Mouse (Mus musculus) neural tube, embryonic 13.5 days (tissue): ENCODE data around the gene Arr3. TPM values are rescaled to one million over a fixed set of nuclear protein-coding genes. Genes with fewer than 3 reads are reported as not detected.

Source experiments
- ATAC-seq: fragments of 200-750 bp; cut with Nextera tagmentation; 2 replicates; pipeline ENCODE4 v1.8.0; 2017; ENCODE audit warnings: low read depth, mild to moderate bottlenecking, moderate TSS enrichment, moderate library complexity
- H3K27ac ChIP-seq: fragments of 300-500 bp; sonication (generic); replicated peaks from 2 replicates; pipeline ENCODE4 v1.5.1; 2015; ENCODE audit warnings: moderate library complexity, mild to moderate bottlenecking, inconsistent platforms
- H3K27me3 ChIP-seq: fragments of 300-500 bp; sonication (generic); 2 replicates; pipeline ENCODE4 v1.6.1; 2015; ENCODE audit warnings: mild to moderate bottlenecking, inconsistent platforms
- H3K36me3 ChIP-seq: fragments of 300-500 bp; sonication (generic); 2 replicates; pipeline ENCODE4 v1.6.1; 2015; ENCODE audit warnings: mild to moderate bottlenecking, inconsistent platforms
- H3K4me1 ChIP-seq: fragments of 300-500 bp; sonication (generic); replicated peaks from 2 replicates; pipeline ENCODE4 v1.6.1; 2015; ENCODE audit warnings: inconsistent platforms
- H3K4me2 ChIP-seq: fragments of 300-500 bp; sonication (generic); 2 replicates; pipeline ENCODE4 v1.6.1; 2015; ENCODE audit warnings: inconsistent platforms, mild to moderate bottlenecking, moderate library complexity
- H3K4me3 ChIP-seq: fragments of 300-500 bp; sonication (generic); 2 replicates; pipeline ENCODE4 v1.5.1; 2015; ENCODE audit warnings: mild to moderate bottlenecking, inconsistent platforms
- H3K9ac ChIP-seq: fragments of 300-500 bp; sonication (generic); 2 replicates; pipeline ENCODE4 v1.6.1; 2015; ENCODE audit warnings: moderate library complexity, mild to moderate bottlenecking, inconsistent platforms
- H3K9me3 ChIP-seq: fragments of 300-500 bp; sonication (generic); 2 replicates; pipeline ENCODE4 v1.6.1; 2016; ENCODE audit warnings: inconsistent platforms
- WGBS: fragments of 180-500 bp; shearing (Covaris S2); methylation state at CpG from one replicate; pipeline ENCODE4 v1.1.7; 2015; 5-methylcytosine and 5-hydroxymethylcytosine counted together
- polyA plus RNA-seq: library from polyadenylated mRNA; unstranded; fragments of >200 nt; fragmentation: Nextera tagmentation; extraction: Ambion mirVana; gene quantifications from 2 replicates; pipeline ENCODE4 v1.2.1, GENCODE M21; 2015

Arr3 gene
- 0.36 TPM in 1 of 2 replicates, not detected in the other for polyA plus RNA-seq

DNA sequence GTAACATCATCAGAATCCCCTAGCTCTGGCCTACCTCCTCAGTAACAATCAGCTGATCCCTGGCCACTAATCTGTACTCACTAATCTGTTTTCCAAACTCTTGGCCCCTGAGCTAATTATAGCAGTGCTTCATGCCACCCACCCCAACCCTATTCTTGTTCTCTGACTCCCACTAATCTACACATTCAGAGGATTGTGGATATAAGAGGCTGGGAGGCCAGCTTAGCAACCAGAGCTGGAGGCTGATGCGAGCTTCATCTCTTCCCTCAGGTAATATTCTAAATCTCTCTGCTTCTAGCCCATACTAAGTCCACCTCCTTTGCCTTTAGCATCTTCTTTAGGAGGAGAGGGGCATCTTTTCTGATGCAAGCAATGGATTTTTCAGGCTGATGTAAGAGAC is at the start of gene Arr3:
Gene Arr3 (plus strand): TSS at position 184 of the 400 bp plus-strand sequence.
- H3K4me3 ChIP-seq: no peak within 1 kb of the TSS
- 81% methylated on average over 1 of the region's 1 CpGs for WGBS
- H3K9me3 ChIP-seq: no peaks in the 10 kb centered on the region
- no peak for ATAC-seq
- H3K4me2 ChIP-seq: no peak within 1 kb of the TSS
- no peak within 1 kb of the TSS for H3K9ac ChIP-seq
- H3K4me1 ChIP-seq: no peaks in the 10 kb centered on the region
- 0 out of 2 replicates have a peak, but pooled peaks cover 11% of the 10 kb centered on the region for H3K27me3 ChIP-seq
- H3K36me3 ChIP-seq: no peaks in the 10 kb centered on the region
- no peak within 1 kb of the TSS for H3K27ac ChIP-seq

GRCm38 (mm10) chrX:100556026-100556425 is 49.3 kb upstream of the Arr3 start:
- no peaks in the 10 kb centered on the region for H3K9me3 ChIP-seq
- no peaks in the 10 kb centered on the region for H3K36me3 ChIP-seq
- no peak overlapping the region for H3K4me3 ChIP-seq
- 87% methylated on average over 3 of the region's 3 CpGs for WGBS
- H3K27me3 ChIP-seq: peaks cover 6% of the 10 kb centered on the region; the same call in 1 of the 2 replicates
- no peak for ATAC-seq
- no peak overlapping the region for H3K27ac ChIP-seq
- no peak overlapping the region for H3K9ac ChIP-seq
- H3K4me2 ChIP-seq: no peak overlapping the region
- H3K4me1 ChIP-seq: no peaks in the 10 kb centered on the region

DNA sequence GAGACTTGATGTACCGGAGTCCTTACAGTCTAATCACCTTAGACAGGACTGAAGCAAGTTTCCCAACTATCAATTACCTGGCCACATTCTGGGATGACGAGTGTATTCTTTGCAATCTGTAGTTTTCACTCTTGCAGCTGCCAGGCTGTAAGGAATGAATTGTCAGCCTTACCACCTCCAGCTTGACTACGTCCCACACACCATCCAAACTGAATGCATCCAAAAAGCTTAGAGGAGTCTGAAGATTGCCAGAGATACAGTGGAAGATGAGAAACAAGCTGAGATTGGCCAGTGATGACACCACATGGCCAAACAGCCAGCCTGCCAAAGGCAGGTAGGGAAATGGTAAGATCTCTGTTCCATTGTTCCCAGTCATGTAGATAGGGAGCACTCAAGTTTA is 39.6 kb upstream of the Arr3 start:
- Histone ChIP-seq H3K4me3 (no peak overlapping the region), H3K27ac (no peak overlapping the region), H3K27me3 (no peaks in the 10 kb centered on the region; the same call in 1 of the 2 replicates), H3K4me1 (no peaks in the 10 kb centered on the region), H3K9me3 (no peaks in the 10 kb centered on the region), H3K36me3 (no peaks in the 10 kb centered on the region), H3K4me2 (no peak overlapping the region), H3K9ac (no peak overlapping the region)
- WGBS: 95% methylated on average over 3 of the region's 3 CpGs
- no peak for ATAC-seq

DNA sequence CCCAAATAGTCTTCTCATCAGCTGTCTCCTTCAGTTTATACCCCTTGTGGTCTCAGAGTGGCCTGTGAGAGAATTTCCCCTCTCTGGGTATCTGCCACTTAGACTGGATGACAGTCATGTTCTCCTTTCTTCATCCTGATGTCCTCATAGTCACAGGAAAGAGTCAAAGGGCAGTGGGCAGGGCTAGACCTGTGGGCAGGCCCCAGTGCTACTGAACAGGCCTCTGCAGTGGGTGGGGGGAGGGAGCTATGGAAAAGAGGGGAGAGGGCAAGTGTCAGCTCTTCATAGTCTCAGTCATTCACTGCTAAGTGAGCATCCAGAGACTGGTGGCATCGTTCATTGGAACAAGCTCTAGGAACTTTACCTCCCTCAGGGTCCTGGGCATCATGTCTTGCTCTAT is 33.3 kb upstream of the Arr3 start, which contains the start of gene Awat1:
Gene Awat1 (plus strand): TSS at position 301 of the 400 bp plus-strand sequence.
- Histone ChIP-seq H3K4me1 (no peaks in the 10 kb centered on the region), H3K4me3 (no peak within 1 kb of the TSS), H3K27me3 (no peaks in the 10 kb centered on the region), H3K9ac (no peak within 1 kb of the TSS), H3K9me3 (no peaks in the 10 kb centered on the region), H3K36me3 (no peaks in the 10 kb centered on the region), H3K4me2 (no peak within 1 kb of the TSS), H3K27ac (no peak within 1 kb of the TSS)
- WGBS: 100% methylated on average over 1 of the region's 1 CpGs
- no peak for ATAC-seq

GRCm38 (mm10) chrX:100594791-100595190 is 10.5 kb upstream of the Arr3 start, which contains the start of gene P2ry4:
P2ry4 (minus strand) TSS chrX:100594869.
- Histone ChIP-seq H3K27ac (no peak within 1 kb of the TSS), H3K9me3 (no peaks in the 10 kb centered on the region), H3K27me3 (peaks cover 21% of the 10 kb centered on the region), H3K36me3 (no peaks in the 10 kb centered on the region), H3K4me3 (no peak within 1 kb of the TSS), H3K4me1 (no peaks in the 10 kb centered on the region), H3K9ac (no peak within 1 kb of the TSS), H3K4me2 (no peak within 1 kb of the TSS)
- no peak for ATAC-seq
- 61% methylated on average over 4 of the region's 4 CpGs for WGBS

GRCm38 (mm10) chrX:100597439-100597838 is 7.9 kb upstream of the Arr3 start:
- H3K4me1 ChIP-seq: no peaks in the 10 kb centered on the region
- no peaks in the 10 kb centered on the region for H3K9me3 ChIP-seq
- no peak overlapping the region for H3K27ac ChIP-seq
- H3K4me3 ChIP-seq: no peak overlapping the region
- 26% methylated on average over 5 of the region's 5 CpGs for WGBS
- H3K4me2 ChIP-seq: no peak overlapping the region
- H3K36me3 ChIP-seq: no peaks in the 10 kb centered on the region
- no peak overlapping the region for H3K9ac ChIP-seq
- no peak for ATAC-seq
- H3K27me3 ChIP-seq: peaks cover 29% of the 10 kb centered on the region

DNA sequence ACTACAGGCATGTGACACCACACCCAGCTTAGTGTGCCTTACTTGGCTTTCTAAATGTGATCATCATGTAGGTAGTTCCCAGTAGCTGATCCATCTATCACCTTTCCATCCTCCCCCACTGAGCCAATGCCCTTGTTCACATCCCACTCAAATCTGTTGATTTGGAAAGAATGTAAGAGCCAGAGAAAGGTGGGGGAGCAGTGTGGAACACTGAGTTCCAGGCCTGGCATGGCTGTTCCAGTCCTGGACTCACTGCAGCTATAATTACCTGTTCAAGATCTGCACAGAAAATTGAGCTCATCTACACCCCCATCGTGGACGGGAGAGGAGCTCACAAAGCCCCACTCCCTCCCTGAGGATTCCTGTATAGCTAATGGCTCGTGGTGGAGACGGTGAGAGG is 5.5 kb upstream of the Arr3 start:
- H3K36me3 ChIP-seq: no peaks in the 10 kb centered on the region

DNA sequence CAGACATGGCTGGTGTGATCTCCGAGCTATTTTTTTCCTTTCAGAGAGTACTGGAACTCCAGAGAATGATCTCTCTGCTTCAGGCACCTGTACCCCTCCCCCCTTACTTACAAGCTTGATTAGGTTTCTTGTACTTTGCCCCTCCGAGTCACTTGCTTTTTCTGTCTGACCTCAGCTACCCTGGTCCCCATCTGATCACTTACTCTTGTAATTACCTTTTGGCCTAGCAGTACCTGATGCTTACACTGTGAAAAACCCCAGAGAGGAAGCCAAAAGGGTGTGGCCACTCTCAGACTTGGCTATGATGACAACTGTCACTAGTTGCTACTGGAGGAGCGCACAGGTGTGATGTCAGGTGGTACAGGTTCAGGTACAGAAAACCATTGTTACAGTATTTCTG is 13.2 kb downstream of the Arr3 start:
- Histone ChIP-seq H3K4me2 (no peak overlapping the region), H3K36me3 (peaks cover 13% of the 10 kb centered on the region; the same call in 1 of the 2 replicates), H3K4me1 (no peaks in the 10 kb centered on the region), H3K9me3 (no peaks in the 10 kb centered on the region), H3K4me3 (no peak overlapping the region), H3K27ac (no peak overlapping the region), H3K27me3 (peaks cover 4% of the 10 kb centered on the region; the same call in 1 of the 2 replicates), H3K9ac (no peak overlapping the region)
- 68% methylated on average over 3 of the region's 3 CpGs for WGBS
- no peak for ATAC-seq

More for the DNA sequence above, 5.5 kb upstream of the Arr3 start:
- 72% methylated on average over 4 of the region's 4 CpGs for WGBS
- peaks cover 26% of the 10 kb centered on the region for H3K27me3 ChIP-seq
- ATAC-seq: no peak
- no peak overlapping the region for H3K4me3 ChIP-seq
- H3K9ac ChIP-seq: no peak overlapping the region
- no peaks in the 10 kb centered on the region for H3K4me1 ChIP-seq
- no peak overlapping the region for H3K27ac ChIP-seq
- H3K4me2 ChIP-seq: no peak overlapping the region
- no peaks in the 10 kb centered on the region for H3K9me3 ChIP-seq

GRCm38 (mm10) chrX:100621366-100621765 is 16.1 kb downstream of the Arr3 start:
- Histone ChIP-seq H3K4me1 (peaks cover 10% of the 10 kb centered on the region), H3K9me3 (no peaks in the 10 kb centered on the region), H3K4me2 (no peak overlapping the region), H3K36me3 (peaks cover 16% of the 10 kb centered on the region; the same call in 1 of the 2 replicates), H3K9ac (no peak overlapping the region), H3K4me3 (no peak overlapping the region), H3K27ac (no peak overlapping the region), H3K27me3 (peaks cover 4% of the 10 kb centered on the region; the same call in 1 of the 2 replicates)
- ATAC-seq: no peak
- 82% methylated on average over 2 of the region's 2 CpGs for WGBS

DNA sequence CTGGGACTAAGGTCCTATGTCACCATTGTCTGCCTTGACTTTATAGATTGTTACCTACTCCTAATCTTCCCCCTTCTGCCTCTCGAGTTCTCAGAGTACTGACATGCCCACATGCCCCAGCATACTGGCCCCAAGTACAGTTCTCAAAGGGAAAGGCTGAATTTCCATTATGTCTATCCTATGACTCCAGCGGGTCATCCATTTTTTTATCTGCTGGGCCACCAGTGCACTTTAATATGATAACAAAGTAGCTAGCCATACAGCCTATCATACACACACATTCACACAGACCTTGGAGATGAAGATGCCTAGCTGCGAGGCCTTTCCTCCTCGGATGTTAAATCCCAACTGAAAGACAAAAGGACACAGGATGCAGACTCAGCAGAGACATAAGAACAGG is 18.9 kb downstream of the Arr3 start:
- Histone ChIP-seq H3K36me3 (peaks cover 16% of the 10 kb centered on the region; the same call in 1 of the 2 replicates), H3K4me3 (no peak overlapping the region), H3K9me3 (no peaks in the 10 kb centered on the region), H3K4me2 (no peak overlapping the region), H3K4me1 (peaks cover 14% of the 10 kb centered on the region), H3K27ac (no peak overlapping the region), H3K27me3 (no peaks in the 10 kb centered on the region), H3K9ac (no peak overlapping the region)
- ATAC-seq: no peak
- WGBS: 88% methylated on average over 4 of the region's 4 CpGs

DNA sequence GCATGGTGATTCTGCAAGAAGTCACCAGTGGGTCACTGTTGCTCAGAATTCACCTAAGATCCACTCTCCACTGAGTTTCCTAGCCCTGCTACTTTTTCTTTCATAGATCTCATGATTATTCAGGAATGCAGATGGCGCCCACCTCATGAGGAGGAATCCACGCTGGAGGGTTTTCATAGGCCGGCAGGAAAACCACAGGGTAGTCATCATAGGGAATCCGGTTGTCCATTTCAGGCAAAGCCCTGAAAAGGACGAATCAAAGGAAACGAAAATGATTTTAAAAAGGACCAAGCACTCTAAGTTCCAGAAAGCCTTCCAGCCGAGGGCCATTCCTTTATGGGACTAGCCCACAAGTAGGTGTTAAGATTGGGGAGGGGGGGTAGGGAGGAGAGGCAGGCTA is 19.8 kb downstream of the Arr3 start:
- Histone ChIP-seq H3K27me3 (no peaks in the 10 kb centered on the region), H3K4me3 (peak overlapping the region; percentile 47), H3K4me2 (peak overlapping the region; percentile 56), H3K36me3 (peaks cover 16% of the 10 kb centered on the region; the same call in 1 of the 2 replicates), H3K27ac (no peak overlapping the region), H3K9me3 (no peaks in the 10 kb centered on the region), H3K9ac (peak overlapping the region; percentile 69), H3K4me1 (peaks cover 14% of the 10 kb centered on the region)
- 0 out of 2 replicates have a peak, but pooled peaks have one; percentile 12 for ATAC-seq
- WGBS: 35% methylated on average over 7 of the region's 7 CpGs

GRCm38 (mm10) chrX:100625546-100625801 is 20.2 kb downstream of the Arr3 start, which contains the start of gene Kif4:
Kif4 (plus strand) TSS chrX:100625737.
- H3K27ac ChIP-seq: no peak within 1 kb of the TSS
- 20% methylated on average over 3 of the region's 3 CpGs for WGBS
- H3K36me3 ChIP-seq: peaks cover 16% of the 10 kb centered on the region; the same call in 1 of the 2 replicates
- H3K9me3 ChIP-seq: no peaks in the 10 kb centered on the region
- peak within 1 kb of the TSS; percentile 79 for H3K4me2 ChIP-seq
- no peaks in the 10 kb centered on the region for H3K27me3 ChIP-seq
- peak within 1 kb of the TSS; percentile 69 for H3K9ac ChIP-seq
- peaks cover 14% of the 10 kb centered on the region for H3K4me1 ChIP-seq
- no peak for ATAC-seq
- peak within 1 kb of the TSS; percentile 47 for H3K4me3 ChIP-seq
